Mouse (Mus musculus): ENCODE measurements at regions not wholly inside any gene's neighbourhood (a gene's known extent, or its start where the extent isn't known, plus 50 kb on each side); places are given as distances from the start of the nearest gene placed in this dataset.
A peak's percentile ranks its signal among the peaks of the same experiment; 100 is the strongest.

- H3K4me1 ChIP-seq = peaks cover 22% of the 10 kb centered on the region
- H3K27me3 ChIP-seq (ENCODE audit: insufficient read depth, poor library complexity, severe bottlenecking) = peaks cover 5% of the 10 kb centered on the region; the same call in 1 of the 2 replicates
- no peak overlapping the region for H3K27ac ChIP-seq
- WGBS = 84% methylated on average over 7 of the region's 7 CpGs
- no peak for DNase-seq (ENCODE audit: low spot score)
- H3K36me3 ChIP-seq = no peaks in the 10 kb centered on the region
- no peak overlapping the region for H3K4me3 ChIP-seq
- no peaks in the 10 kb centered on the region for H3K9me3 ChIP-seq
These were observed 112.0 kb downstream of the Ndufa10 start for GRCm38 (mm10) chr1:92361677-92362076.

GRCm38 (mm10) chr1:92360255-92360654, 113.4 kb downstream of the Ndufa10 start:
- Histone ChIP-seq H3K27ac (no peak overlapping the region), H3K36me3 (no peaks in the 10 kb centered on the region), H3K9me3 (no peaks in the 10 kb centered on the region), H3K4me3 (no peak overlapping the region), H3K4me1 (peaks cover 22% of the 10 kb centered on the region), H3K27me3 (ENCODE audit: insufficient read depth, poor library complexity, severe bottlenecking) (peaks cover 3% of the 10 kb centered on the region; the same call in 1 of the 2 replicates)
- 21% methylated on average over 7 of the region's 7 CpGs for WGBS
- no peak for DNase-seq (ENCODE audit: low spot score)

DNA sequence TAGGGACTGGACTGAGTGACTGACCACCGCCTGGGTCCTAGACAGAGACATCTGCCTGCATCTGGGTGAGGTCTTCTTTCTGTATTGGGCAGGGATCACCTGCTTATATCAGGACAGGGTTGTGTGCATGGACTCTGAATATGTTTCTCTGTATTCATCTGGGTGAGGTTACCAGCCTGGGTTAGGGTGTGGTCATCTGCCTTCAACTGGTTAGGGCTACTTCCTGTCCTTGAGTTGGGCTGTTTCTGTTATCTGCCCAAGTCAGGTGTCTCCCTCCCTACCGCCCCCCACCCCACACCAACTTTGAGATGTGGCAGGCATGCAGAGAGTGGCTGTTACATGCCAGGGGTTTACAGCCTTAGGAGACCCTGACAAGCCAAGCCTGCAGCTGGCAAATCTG, 114.2 kb downstream of the Ndufa10 start:
- WGBS = 71% methylated on average over 2 of the region's 2 CpGs
- Histone ChIP-seq H3K9me3 (no peaks in the 10 kb centered on the region), H3K4me3 (no peak overlapping the region), H3K4me1 (peaks cover 22% of the 10 kb centered on the region), H3K36me3 (no peaks in the 10 kb centered on the region), H3K27ac (no peak overlapping the region), H3K27me3 (ENCODE audit: insufficient read depth, poor library complexity, severe bottlenecking) (no peaks in the 10 kb centered on the region; the same call in 1 of the 2 replicates)
- no peak for DNase-seq (ENCODE audit: low spot score)

DNA sequence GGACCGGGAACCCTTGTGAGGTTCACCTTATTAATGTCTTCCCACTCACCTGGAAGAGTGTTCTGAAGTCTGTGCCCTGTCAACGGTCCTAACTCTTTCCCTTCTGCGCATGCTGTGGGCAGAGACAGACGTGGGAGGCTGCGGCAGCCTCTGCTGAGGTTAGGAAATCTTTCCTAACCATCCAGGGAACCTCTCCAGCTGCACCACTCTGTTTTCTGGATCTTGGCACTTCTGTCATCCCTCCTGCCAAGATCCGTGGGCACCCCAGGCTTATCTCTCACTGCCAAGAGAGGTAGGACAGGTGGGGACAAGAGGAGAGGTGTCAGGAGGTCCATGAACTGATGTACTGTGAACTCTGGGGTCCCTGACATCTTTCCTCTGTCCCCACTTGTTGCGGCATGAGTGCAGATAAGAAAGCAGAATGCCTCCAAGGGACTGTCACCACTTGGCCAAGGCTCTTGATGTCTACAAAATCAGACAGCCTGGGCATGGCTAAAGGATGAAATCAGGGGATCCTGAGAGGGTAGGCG, 114.8 kb downstream of the Ndufa10 start:
- no peaks in the 10 kb centered on the region for H3K9me3 ChIP-seq
- H3K4me3 ChIP-seq = no peak overlapping the region
- WGBS = 68% methylated on average over 8 of the region's 8 CpGs
- H3K27ac ChIP-seq = no peak overlapping the region
- no peak for DNase-seq (ENCODE audit: low spot score)
- no peaks in the 10 kb centered on the region for H3K36me3 ChIP-seq
- H3K27me3 ChIP-seq (ENCODE audit: insufficient read depth, poor library complexity, severe bottlenecking) = no peaks in the 10 kb centered on the region; the same call in 1 of the 2 replicates
- H3K4me1 ChIP-seq = peaks cover 22% of the 10 kb centered on the region

GRCm38 (mm10) chr1:92348353-92349005, 125.2 kb downstream of the Ndufa10 start:
- no peaks in the 10 kb centered on the region for H3K36me3 ChIP-seq
- no peak overlapping the region for H3K4me3 ChIP-seq
- no peak overlapping the region for H3K27ac ChIP-seq
- 51% methylated on average over 17 of the region's 17 CpGs for WGBS
- DNase-seq (ENCODE audit: low spot score) = no peak
- peaks cover 4% of the 10 kb centered on the region; the same call in 1 of the 2 replicates for H3K4me1 ChIP-seq
- H3K9me3 ChIP-seq = no peaks in the 10 kb centered on the region
- peaks cover 7% of the 10 kb centered on the region; the same call in 1 of the 2 replicates for H3K27me3 ChIP-seq (ENCODE audit: insufficient read depth, poor library complexity, severe bottlenecking)

- Histone ChIP-seq H3K27me3 (ENCODE audit: insufficient read depth, poor library complexity, severe bottlenecking) (peaks cover 7% of the 10 kb centered on the region; the same call in 1 of the 2 replicates), H3K36me3 (no peaks in the 10 kb centered on the region), H3K4me3 (no peak overlapping the region), H3K4me1 (peaks cover 10% of the 10 kb centered on the region; the same call in 1 of the 2 replicates), H3K9me3 (no peaks in the 10 kb centered on the region), H3K27ac (no peak overlapping the region)
- no peak for DNase-seq (ENCODE audit: low spot score)
- 80% methylated on average over 9 of the region's 9 CpGs for WGBS
These were observed 126.0 kb downstream of the Ndufa10 start for GRCm38 (mm10) chr1:92347656-92348055.

DNA sequence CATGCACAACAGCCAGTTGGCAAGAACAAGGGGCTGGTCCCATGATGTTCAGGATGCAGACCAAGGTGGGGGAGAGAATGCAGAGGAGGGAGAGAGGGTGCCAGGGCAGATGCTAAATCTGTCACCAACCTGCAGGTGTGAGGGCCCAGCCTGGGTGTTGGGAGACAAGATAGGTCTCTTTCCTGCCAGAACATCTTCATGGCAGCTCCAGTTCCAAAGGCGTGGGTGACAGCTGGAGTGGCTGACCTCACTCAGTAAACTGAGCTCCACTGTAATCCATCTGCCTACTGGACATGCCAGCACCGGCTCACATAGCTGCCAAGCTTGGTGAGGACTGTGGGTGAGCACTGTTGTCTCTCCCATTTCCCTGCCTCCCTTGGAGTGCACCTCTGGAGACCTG, 129.9 kb downstream of the Ndufa10 start:
- peak; percentile 64 for DNase-seq (ENCODE audit: low spot score)
- peaks cover 17% of the 10 kb centered on the region; the same call in 1 of the 2 replicates for H3K4me1 ChIP-seq
- H3K9me3 ChIP-seq = no peaks in the 10 kb centered on the region
- 76% methylated on average over 2 of the region's 2 CpGs for WGBS
- H3K4me3 ChIP-seq = no peak overlapping the region
- H3K36me3 ChIP-seq = no peaks in the 10 kb centered on the region
- H3K27me3 ChIP-seq (ENCODE audit: insufficient read depth, poor library complexity, severe bottlenecking) = peaks cover 7% of the 10 kb centered on the region; the same call in 1 of the 2 replicates
- H3K27ac ChIP-seq = 0 out of 2 replicates have a peak overlapping the region, but pooled peaks have one; percentile 1

- Histone ChIP-seq H3K27me3 (ENCODE audit: insufficient read depth, poor library complexity, severe bottlenecking) (peaks cover 7% of the 10 kb centered on the region; the same call in 1 of the 2 replicates), H3K4me1 (peaks cover 13% of the 10 kb centered on the region; the same call in 1 of the 2 replicates), H3K27ac (peak overlapping the region; percentile 22; the same call in 1 of the 2 replicates), H3K4me3 (no peak overlapping the region), H3K36me3 (no peaks in the 10 kb centered on the region), H3K9me3 (no peaks in the 10 kb centered on the region)
- 85% methylated on average over 5 of the region's 5 CpGs for WGBS
- peak; percentile 63 for DNase-seq (ENCODE audit: low spot score)
These were observed 130.5 kb downstream of the Ndufa10 start for GRCm38 (mm10) chr1:92343161-92343598.

DNA sequence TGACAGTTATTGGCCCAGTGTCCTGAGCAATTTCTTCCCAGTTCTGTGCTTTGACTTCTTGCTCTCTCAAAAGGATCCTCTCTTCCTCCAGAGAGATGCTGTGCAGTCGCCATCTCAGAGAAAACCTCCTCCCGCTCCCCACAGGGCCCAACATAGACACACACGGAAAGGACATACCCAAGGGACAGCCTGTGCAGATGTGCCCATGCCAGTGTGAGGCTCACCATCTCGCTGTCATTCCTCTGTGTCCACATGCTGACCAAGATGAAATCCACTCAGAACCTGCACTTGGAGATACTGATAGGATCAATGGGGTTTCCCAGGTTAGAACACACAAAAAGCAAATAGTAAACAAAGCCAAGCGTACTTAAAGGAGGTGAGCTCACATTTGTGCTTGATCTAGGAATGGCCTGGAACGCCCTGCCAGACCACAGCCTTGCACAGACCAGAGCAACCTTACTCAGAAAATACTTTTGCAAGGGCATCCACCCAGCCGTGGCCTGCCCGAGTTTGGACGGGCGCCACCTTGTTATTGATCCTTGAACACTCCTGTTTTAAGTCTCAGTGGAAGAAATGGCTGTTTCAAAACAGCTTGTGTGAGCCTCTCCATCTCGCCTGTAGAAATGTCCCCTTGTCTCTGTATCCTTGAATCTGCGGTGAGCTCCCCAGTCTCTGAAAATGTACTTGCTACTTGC, 131.7 kb downstream of the Ndufa10 start:
- DNase-seq (ENCODE audit: low spot score) = peak; percentile 57
- H3K4me3 ChIP-seq = no peak overlapping the region
- peaks cover 17% of the 10 kb centered on the region; the same call in 1 of the 2 replicates for H3K4me1 ChIP-seq
- H3K27me3 ChIP-seq (ENCODE audit: insufficient read depth, poor library complexity, severe bottlenecking) = peaks cover 7% of the 10 kb centered on the region; the same call in 1 of the 2 replicates
- H3K9me3 ChIP-seq = no peaks in the 10 kb centered on the region
- H3K27ac ChIP-seq = no peak overlapping the region
- WGBS = 85% methylated on average over 12 of the region's 12 CpGs
- no peaks in the 10 kb centered on the region for H3K36me3 ChIP-seq

GRCm38 (mm10) chr1:92340644-92341043, 133.0 kb downstream of the Ndufa10 start:
- Histone ChIP-seq H3K4me3 (no peak overlapping the region), H3K36me3 (no peaks in the 10 kb centered on the region), H3K9me3 (no peaks in the 10 kb centered on the region), H3K4me1 (peaks cover 17% of the 10 kb centered on the region; the same call in 1 of the 2 replicates), H3K27me3 (ENCODE audit: insufficient read depth, poor library complexity, severe bottlenecking) (peaks cover 7% of the 10 kb centered on the region; the same call in 1 of the 2 replicates), H3K27ac (no peak overlapping the region)
- 66% methylated on average over 7 of the region's 7 CpGs for WGBS
- DNase-seq (ENCODE audit: low spot score) = no peak

DNA sequence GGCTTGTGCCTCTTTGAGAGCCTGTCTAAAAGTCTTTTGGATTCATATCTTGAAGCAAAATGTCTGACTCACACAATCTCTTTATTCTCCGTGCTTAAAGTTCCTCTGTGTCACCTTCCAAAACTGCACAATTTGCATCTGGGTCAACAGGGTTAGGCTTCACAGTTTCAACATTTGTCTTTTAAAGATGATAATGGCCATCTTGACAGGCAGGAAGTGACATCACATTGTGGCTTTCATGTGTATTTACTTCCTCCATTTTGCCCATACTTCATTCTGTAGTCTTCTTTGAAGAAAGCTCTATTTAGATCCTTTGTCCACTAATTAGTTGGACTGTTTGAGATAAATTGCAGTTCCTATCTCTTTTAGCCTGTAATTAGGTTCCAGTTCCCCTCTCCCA, 135.1 kb downstream of the Ndufa10 start:
- no peaks in the 10 kb centered on the region for H3K9me3 ChIP-seq
- H3K4me3 ChIP-seq = no peak overlapping the region
- peaks cover 17% of the 10 kb centered on the region; the same call in 1 of the 2 replicates for H3K4me1 ChIP-seq
- H3K27ac ChIP-seq = no peak overlapping the region
- WGBS = 83% methylated on average over 1 of the region's 1 CpGs
- no peaks in the 10 kb centered on the region for H3K27me3 ChIP-seq (ENCODE audit: insufficient read depth, poor library complexity, severe bottlenecking)
- H3K36me3 ChIP-seq = no peaks in the 10 kb centered on the region
- DNase-seq (ENCODE audit: low spot score) = no peak

- no peaks in the 10 kb centered on the region for H3K9me3 ChIP-seq
- no peaks in the 10 kb centered on the region for H3K27me3 ChIP-seq (ENCODE audit: insufficient read depth, poor library complexity, severe bottlenecking)
- H3K4me1 ChIP-seq = peaks cover 15% of the 10 kb centered on the region; the same call in 1 of the 2 replicates
- H3K4me3 ChIP-seq = no peak overlapping the region
- no peak overlapping the region for H3K27ac ChIP-seq
- no peak for DNase-seq (ENCODE audit: low spot score)
- 28% methylated on average over 8 of the region's 8 CpGs for WGBS
- no peaks in the 10 kb centered on the region for H3K36me3 ChIP-seq
These were observed 136.2 kb downstream of the Ndufa10 start for GRCm38 (mm10) chr1:92337450-92337849.

GRCm38 (mm10) chr1:92332248-92332584, 136.7 kb upstream of the Hdac4 start:
- peak; percentile 72 for DNase-seq (ENCODE audit: low spot score)
- Histone ChIP-seq H3K27ac (no peak overlapping the region), H3K36me3 (no peaks in the 10 kb centered on the region), H3K27me3 (ENCODE audit: insufficient read depth, poor library complexity, severe bottlenecking) (no peaks in the 10 kb centered on the region), H3K4me1 (peaks cover 17% of the 10 kb centered on the region), H3K9me3 (no peaks in the 10 kb centered on the region), H3K4me3 (no peak overlapping the region)
- 74% methylated on average over 7 of the region's 7 CpGs for WGBS

Measured in heart, embryonic 10.5 days (tissue).